Mouse (Mus musculus) myocyte (in vitro differentiated cells): Measurements from ENCODE around the gene Sfta2. TPM values are rescaled to one million over a fixed set of nuclear protein-coding genes. Genes with fewer than 3 reads are reported as not detected.

ENCODE experiments used
- H3K27me3 ChIP-seq: one replicate; pipeline ENCODE4 v1.6.1; 2011; ENCODE audit not compliant: control insufficient read depth, insufficient read depth, insufficient read length
- H3K36me3 ChIP-seq: one replicate; pipeline ENCODE4 v1.6.1; 2011; ENCODE audit not compliant: control insufficient read depth, insufficient read depth
- H3K4me2 ChIP-seq: one replicate; pipeline ENCODE4 v1.6.1; 2011; ENCODE audit warnings: low read depth, control low read depth
- H3K4me3 ChIP-seq: one replicate; pipeline ENCODE4 v1.5.1; 2011; ENCODE audit warnings: mild to moderate bottlenecking, control low read depth, moderate library complexity
- H3K79me2 ChIP-seq: one replicate; pipeline ENCODE4 v1.6.1; 2011; ENCODE audit not compliant: control insufficient read depth, insufficient read depth
- H3ac ChIP-seq: one replicate; pipeline ENCODE4 v1.6.1; 2011; ENCODE audit not compliant: control insufficient read depth, insufficient read length
- CEBPB ChIP-seq: IDR thresholded peaks from 2 replicates; pipeline ENCODE4 v1.6.1; 2011; ENCODE audit warnings: mild to moderate bottlenecking, moderate library complexity; ENCODE audit not compliant: poor library complexity, insufficient read depth, severe bottlenecking
- E2F4 ChIP-seq: IDR thresholded peaks from one replicate; pipeline ENCODE4 v1.6.1; 2011; ENCODE audit warnings: mild to moderate bottlenecking, control low read depth, moderate library complexity; ENCODE audit not compliant: insufficient read depth
- MAX ChIP-seq: IDR thresholded peaks from one replicate; pipeline ENCODE4 v1.6.1; 2011; ENCODE audit warnings: low read depth, mild to moderate bottlenecking, control low read depth
- MYOD1 ChIP-seq, 3 experiments: IDR thresholded peaks; one replicate each; pipeline ENCODE4 v1.6.1; 2011; ENCODE audit warnings: control low read depth in 2 of 3, low read depth in 2 of 3, mild to moderate bottlenecking in 2 of 3, moderate library complexity in 1 of 3; ENCODE audit not compliant: insufficient read length in 2 of 3, control insufficient read depth in 1 of 3
- MYOG ChIP-seq, 3 experiments: IDR thresholded peaks; one replicate each; pipeline ENCODE4 v1.6.1; 2011; ENCODE audit warnings: control low read depth in 2 of 3, low read depth in 2 of 3, mild to moderate bottlenecking in 2 of 3; ENCODE audit not compliant: insufficient read length in 2 of 3, control insufficient read depth in 1 of 3, insufficient read depth in 1 of 3
- POLR2A ChIP-seq: IDR thresholded peaks from one replicate; pipeline ENCODE4 v1.6.1; 2011; ENCODE audit warnings: low read depth, mild to moderate bottlenecking, control low read depth, moderate library complexity; ENCODE audit not compliant: insufficient read length
- POLR2AphosphoS2 ChIP-seq: IDR thresholded peaks from one replicate; pipeline ENCODE4 v1.6.1; 2011; ENCODE audit warnings: low read depth, control low read depth; ENCODE audit not compliant: insufficient read length
- REST ChIP-seq: IDR thresholded peaks from one replicate; pipeline ENCODE4 v1.6.1; 2011; ENCODE audit warnings: mild to moderate bottlenecking, control low read depth, moderate library complexity; ENCODE audit not compliant: insufficient read depth, insufficient read length
- SRF ChIP-seq: IDR thresholded peaks from one replicate; pipeline ENCODE4 v1.6.1; 2011; ENCODE audit warnings: low read depth; ENCODE audit not compliant: control insufficient read depth, insufficient read length
- TCF12 ChIP-seq: IDR thresholded peaks from one replicate; pipeline ENCODE4 v1.6.1; 2011; ENCODE audit warnings: mild to moderate bottlenecking, control low read depth; ENCODE audit not compliant: poor library complexity, insufficient read depth, severe bottlenecking
- TCF3 ChIP-seq: IDR thresholded peaks from one replicate; pipeline ENCODE4 v1.6.1; 2011; ENCODE audit warnings: low read depth, control low read depth; ENCODE audit not compliant: insufficient read length
- USF1 ChIP-seq: IDR thresholded peaks from one replicate; pipeline ENCODE4 v1.6.1; 2011; ENCODE audit warnings: low read depth, mild to moderate bottlenecking, control low read depth, moderate library complexity
- polyA plus RNA-seq: library from polyadenylated mRNA; unstranded; fragments of >200 nt; fragmentation: generic; extraction: Trizol; gene quantifications from one replicate; pipeline ENCODE4 v1.2.1, GENCODE M21; 2012; ENCODE audit warnings: missing spikeins

The Sfta2 gene
- polyA plus RNA-seq, 1 experiment: not detected

GRCm38 (mm10) chr17:35667334-35668065, 66.2 kb downstream of the Sfta2 start, which contains the start of gene Vars2:
Vars2 (minus strand) TSS chr17:35667592.
- H3ac ChIP-seq: peak within 1 kb of the TSS; percentile 36
- peak within 1 kb of the TSS; percentile 76 for H3K4me3 ChIP-seq
- H3K79me2 ChIP-seq: no peaks in the 10 kb centered on the region
- H3K36me3 ChIP-seq: no peaks in the 10 kb centered on the region
- H3K4me2 ChIP-seq: peak within 1 kb of the TSS; percentile 97
- H3K27me3 ChIP-seq: no peaks in the 10 kb centered on the region
- TF ChIP-seq CEBPB: no peak
- TF ChIP-seq POLR2A: peak; percentile 74
- peak in 1 of 3 experiments; percentile 10 for TF ChIP-seq MYOG (IDR thresholded peaks at IDR 0.05; ENCODE audit: control insufficient read depth in 1 of 3, insufficient read depth in 1 of 3, insufficient read length in 2 of 3, low read depth in 2 of 3)
- TF ChIP-seq POLR2AphosphoS2: peak; percentile 88

- Histone ChIP-seq H3ac (no peak overlapping the region), H3K36me3 (no peaks in the 10 kb centered on the region), H3K27me3 (no peaks in the 10 kb centered on the region), H3K79me2 (no peaks in the 10 kb centered on the region), H3K4me2 (no peak overlapping the region), H3K4me3 (no peak overlapping the region)
- TF ChIP-seq POLR2A (no peak), SRF (no peak), POLR2AphosphoS2 (no peak), TCF12 (no peak), REST (no peak), MYOG (IDR thresholded peaks at IDR 0.05; ENCODE audit: control insufficient read depth in 1 of 3, insufficient read depth in 1 of 3, insufficient read length in 2 of 3, low read depth in 2 of 3) (no peak), USF1 (no peak), CEBPB (no peak), E2F4 (no peak), MYOD1 (IDR thresholded peaks at IDR 0.05; ENCODE audit: control insufficient read depth in 1 of 3, insufficient read length in 2 of 3, low read depth in 2 of 3) (no peak), MAX (no peak), TCF3 (no peak)
Observed at GRCm38 (mm10) chr17:35669731-35670130, 68.4 kb downstream of the Sfta2 start.

- no peaks in the 10 kb centered on the region for H3K79me2 ChIP-seq
Observed at GRCm38 (mm10) chr17:35671846-35672245, 70.5 kb downstream of the Sfta2 start.

GRCm38 (mm10) chr17:35672527-35672926, 71.2 kb downstream of the Sfta2 start:
- H3K4me3 ChIP-seq: peak overlapping the region; percentile 55
- H3K4me2 ChIP-seq: peak overlapping the region; percentile 68
- no peak overlapping the region for H3ac ChIP-seq
- no peaks in the 10 kb centered on the region for H3K27me3 ChIP-seq
- no peaks in the 10 kb centered on the region for H3K79me2 ChIP-seq
- TF ChIP-seq SRF (no peak), MAX (no peak), POLR2AphosphoS2 (no peak), CEBPB (no peak), TCF12 (no peak)
- H3K36me3 ChIP-seq: no peaks in the 10 kb centered on the region

More at GRCm38 (mm10) chr17:35671846-35672245, 70.5 kb downstream of the Sfta2 start:
- Histone ChIP-seq H3K4me2 (no peak overlapping the region), H3K36me3 (no peaks in the 10 kb centered on the region), H3ac (no peak overlapping the region), H3K4me3 (no peak overlapping the region), H3K27me3 (no peaks in the 10 kb centered on the region)
- TF ChIP-seq TCF3 (no peak), REST (no peak), MAX (no peak), POLR2A (no peak), POLR2AphosphoS2 (no peak), TCF12 (no peak), SRF (no peak), MYOG (IDR thresholded peaks at IDR 0.05; ENCODE audit: control insufficient read depth in 1 of 3, insufficient read depth in 1 of 3, insufficient read length in 2 of 3, low read depth in 2 of 3) (no peak), USF1 (no peak), E2F4 (no peak), CEBPB (no peak), MYOD1 (IDR thresholded peaks at IDR 0.05; ENCODE audit: control insufficient read depth in 1 of 3, insufficient read length in 2 of 3, low read depth in 2 of 3) (no peak)

- TF ChIP-seq TCF3: no peak
- no peak for TF ChIP-seq MAX
- TF ChIP-seq SRF: no peak
- TF ChIP-seq MYOG (IDR thresholded peaks at IDR 0.05; ENCODE audit: control insufficient read depth in 1 of 3, insufficient read depth in 1 of 3, insufficient read length in 2 of 3, low read depth in 2 of 3): no peak
- TF ChIP-seq MYOD1 (IDR thresholded peaks at IDR 0.05; ENCODE audit: control insufficient read depth in 1 of 3, insufficient read length in 2 of 3, low read depth in 2 of 3): no peak
- TF ChIP-seq POLR2A: no peak
- TF ChIP-seq TCF12: no peak
- no peak for TF ChIP-seq USF1
- no peak for TF ChIP-seq CEBPB
- no peak for TF ChIP-seq E2F4
- no peak for TF ChIP-seq POLR2AphosphoS2
- no peak for TF ChIP-seq REST
- H3ac ChIP-seq: no peak within 1 kb of the TSS
- H3K36me3 ChIP-seq: no peaks in the 10 kb centered on the region
- no peaks in the 10 kb centered on the region for H3K27me3 ChIP-seq
- peak within 1 kb of the TSS; percentile 68 for H3K4me2 ChIP-seq
- H3K79me2 ChIP-seq: no peaks in the 10 kb centered on the region
- H3K4me3 ChIP-seq: peak within 1 kb of the TSS; percentile 55
Observed at GRCm38 (mm10) chr17:35673416-35674035, 72.2 kb downstream of the Sfta2 start, which contains the start of gene Gtf2h4. Gtf2h4 (minus strand) TSS chr17:35673739.
